Mouse (Mus musculus) right cerebral cortex, postnatal 14 days (tissue): ENCODE measurements around the gene Gm43064.

Source experiments
- DNase-seq: peaks from one replicate; pipeline ENCODE4 v3.0.0; 2022

Gene Gm43064

GRCm38 (mm10) chr3:103857036-103857805 is 47.8 kb downstream of the Gm43064 start:
- no peak for DNase-seq

GRCm38 (mm10) chr3:103857977-103858563 is 48.7 kb downstream of the Gm43064 start:
- DNase-seq: no peak

- no peak for DNase-seq
Measured at GRCm38 (mm10) chr3:103858881-103859801, 49.8 kb downstream of the Gm43064 start, which contains the start of gene Ptpn22. TSS of gene Ptpn22 (plus strand) at chr3:103859795.

GRCm38 (mm10) chr3:103859851-103860391 is 50.5 kb downstream of the Gm43064 start:
- no peak for DNase-seq

- DNase-seq: no peak
Measured at GRCm38 (mm10) chr3:103862721-103863220, 53.4 kb downstream of the Gm43064 start.

DNA sequence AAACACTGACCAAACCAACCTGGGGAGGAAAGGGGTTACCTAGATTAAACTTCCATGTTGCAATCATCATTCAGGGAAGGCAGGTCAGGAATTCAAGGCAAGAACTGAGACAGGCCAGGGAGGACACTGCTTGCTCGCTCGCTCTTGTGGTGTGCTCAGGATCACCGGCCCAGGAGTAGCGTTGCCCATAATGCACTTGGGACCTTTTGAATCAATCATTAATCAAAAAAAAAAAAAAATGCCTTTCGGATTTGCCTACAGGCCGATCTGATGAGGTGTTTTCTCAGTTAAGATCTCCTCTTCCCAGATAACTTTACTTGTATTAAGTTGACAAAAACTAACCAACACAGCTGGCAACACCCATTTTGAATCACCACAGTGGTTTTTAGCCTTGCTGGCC is 54.8 kb downstream of the Gm43064 start:
- DNase-seq: no peak

- no peak for DNase-seq
Measured at GRCm38 (mm10) chr3:103867424-103867971, 58.1 kb downstream of the Gm43064 start.

DNA sequence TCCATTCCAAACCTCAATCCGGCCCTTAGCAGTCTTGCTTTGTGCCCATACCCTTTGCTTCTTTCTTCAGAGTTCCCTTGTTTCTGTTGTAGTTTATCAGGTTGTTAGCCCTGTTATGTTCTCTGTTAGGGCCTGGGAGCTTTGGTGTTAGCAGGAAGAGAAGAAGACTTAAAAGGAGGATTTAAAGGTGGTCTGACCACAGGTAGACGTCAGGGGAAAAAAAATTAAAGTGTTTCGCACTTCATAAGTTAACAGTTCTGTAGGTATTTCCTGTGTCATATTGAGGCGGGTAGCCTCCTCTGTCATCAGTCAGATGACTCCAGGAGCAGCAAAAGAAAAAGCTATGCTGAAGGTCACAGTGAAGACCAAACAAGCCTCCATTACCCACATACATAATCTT is 58.6 kb downstream of the Gm43064 start:
- no peak for DNase-seq

DNA sequence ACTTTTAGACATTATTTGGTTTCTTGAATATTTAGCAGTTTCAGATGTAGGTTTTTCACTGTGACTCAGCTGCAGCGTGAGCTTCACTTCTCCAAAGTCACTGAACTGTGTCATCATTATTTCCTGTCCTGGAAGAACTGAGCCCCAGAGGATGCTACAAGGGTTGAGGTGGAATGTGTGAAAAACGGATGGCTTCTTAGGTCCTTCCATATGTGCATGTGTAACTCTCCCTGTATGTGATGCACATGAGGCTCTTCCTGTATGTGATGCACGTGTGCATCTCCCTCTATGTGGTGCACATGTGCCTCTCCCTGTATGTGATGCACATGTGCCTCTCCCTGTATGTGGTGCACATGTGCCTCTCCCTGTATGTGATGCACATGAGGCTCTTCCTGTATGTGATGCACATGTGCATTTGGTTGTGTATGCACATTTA is 63.3 kb downstream of the Gm43064 start:
- DNase-seq: no peak

- no peak for DNase-seq
Measured at GRCm38 (mm10) chr3:103874329-103874728, 65.0 kb downstream of the Gm43064 start.

DNA sequence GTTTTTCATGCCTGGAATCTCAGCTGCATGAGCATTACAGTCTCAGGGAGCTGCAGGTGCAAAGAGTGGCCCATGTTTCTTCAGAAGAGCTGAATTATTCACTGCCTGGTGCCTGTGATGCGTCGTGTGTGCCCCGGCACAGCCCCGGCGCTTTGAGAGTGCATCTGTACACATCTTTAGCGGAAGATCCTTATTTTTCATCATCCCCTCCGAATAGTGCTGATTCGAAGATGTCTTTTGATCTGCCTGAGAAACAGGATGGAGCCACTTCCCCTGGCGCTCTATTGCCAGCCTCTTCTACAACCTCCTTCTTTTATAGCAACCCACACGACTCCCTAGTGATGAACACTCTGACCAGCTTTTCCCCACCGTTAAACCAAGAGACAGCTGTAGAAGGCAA is 76.6 kb downstream of the Gm43064 start:
- no peak for DNase-seq

DNA sequence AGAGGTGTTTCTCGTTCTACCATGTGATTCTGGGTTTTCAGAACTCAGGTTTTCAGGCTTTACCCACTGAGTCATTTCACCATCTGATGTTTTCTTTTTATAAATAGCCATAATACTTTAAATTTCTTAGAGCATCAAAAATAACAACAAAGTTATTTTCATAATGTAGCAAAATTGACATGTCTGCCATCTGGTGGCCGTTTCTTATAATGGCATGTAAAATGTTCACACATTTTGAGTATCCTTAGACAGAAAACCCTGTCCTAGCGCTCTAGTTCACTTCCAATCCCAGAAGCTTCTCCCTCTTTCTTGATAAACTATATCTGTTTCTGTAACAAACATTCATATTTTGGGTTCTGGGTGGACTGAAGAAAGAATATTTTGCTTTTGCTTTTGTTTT is 78.2 kb downstream of the Gm43064 start:
- DNase-seq: peak; percentile 20
